Mouse (Mus musculus) heart, adult 2 months (tissue): ENCODE data around the gene Cldn7.

Source experiments
- CTCF ChIP-seq: fragments of 200-600 bp; IDR thresholded peaks from 2 replicates; pipeline ENCODE4 v1.8.1; 2022; ENCODE audit warnings: antibody characterized with exemption, mild to moderate bottlenecking, moderate library complexity
- EP300 ChIP-seq: fragments of 200-500 bp; IDR thresholded peaks from 2 replicates; pipeline ENCODE4 v1.6.1; 2011; ENCODE audit warnings: low read depth, low read length, control low read depth; ENCODE audit not compliant: insufficient read depth
- POLR2A ChIP-seq: fragments of 200-500 bp; IDR thresholded peaks from 2 replicates; pipeline ENCODE4 v1.6.1; 2011; ENCODE audit warnings: mild to moderate bottlenecking, low read depth, low read length, control low read depth; ENCODE audit not compliant: insufficient read depth

DNA sequence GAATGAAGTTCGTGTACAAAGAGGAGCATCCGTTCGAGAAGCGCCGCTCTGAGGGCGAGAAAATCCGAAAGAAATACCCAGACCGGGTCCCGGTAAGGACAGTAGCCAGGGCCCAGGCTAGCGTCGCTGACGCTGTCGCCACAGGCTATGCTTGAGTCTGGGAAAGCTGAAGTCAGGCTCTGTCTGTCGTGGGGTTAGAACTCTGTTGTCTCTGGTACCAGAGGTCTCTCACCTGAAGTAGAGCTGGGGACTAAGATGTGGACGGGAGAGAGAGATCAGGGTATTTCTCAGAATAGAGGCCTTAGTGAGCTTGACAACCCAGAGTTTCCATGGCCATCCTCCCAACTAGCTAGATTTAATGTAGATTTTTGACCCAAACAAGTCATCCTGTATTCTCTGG is 27.1 kb downstream of the Cldn7 start:
- TF ChIP-seq POLR2A (no peak), CTCF (no peak), EP300 (no peak; the same call in 1 of the 2 replicates)
